Mouse (Mus musculus) CH12.LX (cell line): ENCODE data around the gene Abhd14a.

Experiments used
- CHD2 ChIP-seq: IDR thresholded peaks from 2 replicates; pipeline ENCODE4 v1.6.1; 2011; ENCODE audit warnings: low read length, improper control_type of control experiment
- CTCF ChIP-seq, 2 experiments: IDR thresholded peaks in 1 of 2; conservative IDR thresholded peaks in 1 of 2; 2 replicates each; pipeline ENCODE4 v1.5.1; 2011 to 2012; ENCODE audit warnings: low read depth in 2 of 2, low read length in 2 of 2, improper control_type of control experiment in 1 of 2, inconsistent platforms in 1 of 2, mild to moderate bottlenecking in 1 of 2, moderate library complexity in 1 of 2
- GABPA ChIP-seq: IDR thresholded peaks from 2 replicates; pipeline ENCODE4 v1.6.1; 2012; ENCODE audit warnings: low read depth, low read length, improper control_type of control experiment, inconsistent platforms; ENCODE audit not compliant: insufficient replicate concordance
- POLR2A ChIP-seq: IDR thresholded peaks from 2 replicates; pipeline ENCODE4 v1.6.1; 2011; ENCODE audit warnings: low read depth, mild to moderate bottlenecking, improper control_type of control experiment, low read length
- ZC3H11A ChIP-seq: IDR thresholded peaks from 2 replicates; pipeline ENCODE4 v1.6.1; 2012; ENCODE audit warnings: low read depth, mild to moderate bottlenecking, inconsistent platforms, low read length, improper control_type of control experiment

DNA sequence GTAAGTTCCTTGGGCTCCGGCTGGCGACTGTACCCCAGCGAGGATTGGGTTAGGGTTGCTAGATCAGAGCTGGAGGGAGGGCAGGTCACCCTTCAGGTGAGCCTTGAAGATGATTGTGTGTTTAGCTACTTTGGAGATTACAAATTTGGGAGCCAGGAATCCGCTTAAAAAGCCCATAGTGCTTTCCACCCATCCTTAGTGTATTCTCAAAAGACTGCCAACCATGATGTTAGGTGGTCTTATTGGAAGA, 17.5 kb downstream of the Abhd14a start:
- TF ChIP-seq POLR2A (no peak), GABPA (no peak), CTCF (conservative IDR thresholded peaks at IDR 0.05 in 1 of 2, IDR thresholded peaks at IDR 0.05 in 1 of 2; ENCODE audit: low read depth in 2 of 2, low read length in 2 of 2) (no peak), CHD2 (no peak), ZC3H11A (no peak)
